Mouse (Mus musculus) neural tube, embryonic 15.5 days (tissue): ENCODE results near the gene Plpp2. TPM values are rescaled to one million over a fixed set of nuclear protein-coding genes. Genes with fewer than 3 reads are reported as not detected.

ENCODE experiments used
- ATAC-seq: fragments of 200-750 bp; cut with Nextera tagmentation; 2 replicates; pipeline ENCODE4 v1.8.0; 2017; ENCODE audit warnings: mild to moderate bottlenecking, moderate TSS enrichment, moderate library complexity; ENCODE audit not compliant: low FRiP score
- H3K27ac ChIP-seq: fragments of 300-500 bp; sonication (generic); replicated peaks from 2 replicates; pipeline ENCODE4 v1.5.1; 2015; ENCODE audit warnings: mild to moderate bottlenecking, inconsistent platforms
- H3K27me3 ChIP-seq: fragments of 300-500 bp; sonication (generic); replicated peaks from 2 replicates; pipeline ENCODE4 v1.6.1; 2015; ENCODE audit warnings: inconsistent platforms
- H3K36me3 ChIP-seq: fragments of 300-500 bp; sonication (generic); 2 replicates; pipeline ENCODE4 v1.6.1; 2015; ENCODE audit warnings: inconsistent platforms
- H3K4me1 ChIP-seq: fragments of 300-500 bp; sonication (generic); 2 replicates; pipeline ENCODE4 v1.6.1; 2015; ENCODE audit warnings: inconsistent platforms
- H3K4me2 ChIP-seq: fragments of 300-500 bp; sonication (generic); 2 replicates; pipeline ENCODE4 v1.6.1; 2015; ENCODE audit warnings: inconsistent platforms, mild to moderate bottlenecking, moderate library complexity
- H3K4me3 ChIP-seq: fragments of 300-500 bp; sonication (generic); replicated peaks from 2 replicates; pipeline ENCODE4 v1.5.1; 2015; ENCODE audit warnings: mild to moderate bottlenecking, inconsistent platforms
- H3K9ac ChIP-seq: fragments of 300-500 bp; sonication (generic); replicated peaks from 2 replicates; pipeline ENCODE4 v1.6.1; 2015; ENCODE audit warnings: mild to moderate bottlenecking, inconsistent platforms
- H3K9me3 ChIP-seq: fragments of 300-500 bp; sonication (generic); replicated peaks from 2 replicates; pipeline ENCODE4 v1.6.1; 2016; ENCODE audit warnings: inconsistent platforms
- WGBS: fragments of 180-500 bp; shearing (Covaris S2); methylation state at CpG from one replicate; pipeline ENCODE4 v1.1.7; 2015; ENCODE audit warnings: mixed read lengths; 5-methylcytosine and 5-hydroxymethylcytosine counted together
- polyA plus RNA-seq: library from polyadenylated mRNA; unstranded; fragments of >200 nt; fragmentation: Nextera tagmentation; extraction: Ambion mirVana; gene quantifications from 2 replicates; pipeline ENCODE4 v1.2.1, GENCODE M21; 2015

Plpp2 gene
- polyA plus RNA-seq, 1 experiment from 2014 or later, result 23.7 TPM

DNA sequence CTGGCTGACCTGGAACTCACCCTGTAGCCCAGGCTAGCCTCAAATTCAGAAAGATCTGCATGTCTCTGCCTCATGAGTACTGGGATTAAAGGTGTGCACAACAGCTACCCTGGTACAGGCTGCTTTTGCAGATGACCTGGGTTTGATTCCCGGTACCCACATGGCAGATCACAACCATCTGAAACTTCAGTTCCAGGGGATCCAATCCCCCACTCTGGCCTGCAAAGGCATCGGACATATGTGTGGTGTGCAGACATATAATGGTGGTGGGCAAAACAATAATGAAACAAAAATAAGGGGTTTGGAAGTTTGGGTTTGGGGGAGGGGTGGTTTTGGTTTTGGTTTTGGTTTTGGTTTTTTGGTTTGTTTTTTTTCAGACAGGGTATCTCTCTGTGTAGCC lies 37.7 kb upstream of the Plpp2 start:
- H3K4me3 ChIP-seq, result no peak overlapping the region
- no peak overlapping the region for H3K4me2 ChIP-seq
- H3K9me3 ChIP-seq, result no peaks in the 10 kb centered on the region
- 96% methylated on average over 2 of the region's 2 CpGs for WGBS
- no peaks in the 10 kb centered on the region for H3K27me3 ChIP-seq
- no peak for ATAC-seq
- H3K36me3 ChIP-seq, result no peaks in the 10 kb centered on the region
- H3K27ac ChIP-seq, result no peak overlapping the region
- H3K4me1 ChIP-seq, result no peaks in the 10 kb centered on the region
- H3K9ac ChIP-seq, result no peak overlapping the region

DNA sequence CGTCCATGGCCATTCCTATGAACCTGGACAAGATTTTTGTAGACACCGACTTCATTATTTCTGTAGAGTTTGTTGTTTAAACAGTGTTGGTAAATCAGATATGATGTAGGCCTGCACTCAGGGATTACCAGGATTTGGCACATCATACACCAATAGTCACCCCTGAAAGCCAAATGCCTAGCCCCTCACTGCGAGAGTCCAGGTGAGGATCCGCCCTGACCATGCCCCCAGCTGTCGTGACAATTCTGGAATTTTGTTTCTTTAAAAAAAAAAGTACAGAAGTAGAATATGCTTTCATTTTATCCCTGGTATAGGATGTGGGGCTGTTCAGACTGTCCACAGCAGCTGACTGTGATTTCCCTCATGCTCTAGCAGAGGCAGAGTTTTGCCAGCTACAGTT lies 36.3 kb upstream of the Plpp2 start:
- no peak overlapping the region for H3K4me2 ChIP-seq
- ATAC-seq, result no peak
- H3K4me1 ChIP-seq, result no peaks in the 10 kb centered on the region
- H3K27me3 ChIP-seq, result no peaks in the 10 kb centered on the region
- no peaks in the 10 kb centered on the region for H3K36me3 ChIP-seq
- no peaks in the 10 kb centered on the region; the same call in 1 of the 2 replicates for H3K9me3 ChIP-seq
- no peak overlapping the region for H3K4me3 ChIP-seq
- no peak overlapping the region for H3K27ac ChIP-seq
- H3K9ac ChIP-seq, result no peak overlapping the region
- 94% methylated on average over 5 of the region's 5 CpGs for WGBS

DNA sequence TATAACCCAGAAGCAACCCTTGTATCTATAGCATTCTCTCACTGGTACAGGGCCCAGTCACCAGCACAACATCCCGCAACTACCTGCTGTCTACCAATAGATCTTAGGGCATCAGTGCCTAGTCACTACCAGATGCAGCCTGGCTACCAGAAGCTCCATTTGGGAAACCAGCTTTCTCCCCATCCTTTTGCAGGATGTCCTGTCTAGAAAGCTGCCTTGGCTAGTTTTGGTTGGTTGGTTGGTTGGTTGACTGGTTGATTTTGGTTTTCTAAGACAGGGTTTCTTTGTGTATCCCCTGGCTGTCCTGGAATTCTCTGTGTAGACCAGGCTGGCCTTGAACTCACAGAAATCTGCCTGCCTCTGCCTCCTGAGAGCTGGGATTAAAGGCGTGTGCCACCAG lies 26.1 kb upstream of the Plpp2 start:
- Histone ChIP-seq H3K27ac (no peak overlapping the region), H3K36me3 (no peaks in the 10 kb centered on the region), H3K4me2 (no peak overlapping the region), H3K4me1 (peaks cover 7% of the 10 kb centered on the region), H3K9ac (no peak overlapping the region), H3K9me3 (0 out of 2 replicates have a peak, but pooled peaks cover 9% of the 10 kb centered on the region), H3K27me3 (no peaks in the 10 kb centered on the region), H3K4me3 (no peak overlapping the region)
- no peak for ATAC-seq
- whole genome bisulfite sequencing, result 90% methylated on average over 2 of the region's 2 CpGs

DNA sequence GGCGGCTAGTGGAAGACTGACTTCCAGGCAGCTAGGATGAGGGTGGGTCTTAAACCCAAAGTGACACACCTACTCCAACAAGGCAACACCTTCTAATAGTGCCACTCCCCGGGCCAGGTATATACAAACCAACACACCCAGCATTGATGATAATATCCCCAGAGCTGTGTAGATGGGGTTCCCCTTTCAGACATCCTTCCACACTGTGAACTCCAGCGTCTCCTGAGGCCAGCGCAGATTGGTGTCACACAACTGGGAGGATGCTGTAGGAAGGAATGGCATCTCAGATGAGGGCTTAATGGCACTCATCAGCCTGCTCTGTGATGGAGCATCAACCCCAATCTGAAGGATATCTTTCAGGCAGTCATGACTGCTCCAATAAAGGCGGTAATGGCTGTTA lies 23.9 kb upstream of the Plpp2 start:
- Histone ChIP-seq H3K27me3 (no peaks in the 10 kb centered on the region), H3K4me1 (peaks cover 25% of the 10 kb centered on the region), H3K9ac (no peak overlapping the region), H3K36me3 (no peaks in the 10 kb centered on the region), H3K4me2 (no peak overlapping the region), H3K9me3 (0 out of 2 replicates have a peak, but pooled peaks cover 5% of the 10 kb centered on the region), H3K4me3 (no peak overlapping the region), H3K27ac (no peak overlapping the region)
- no peak for ATAC-seq
- WGBS, result 98% methylated on average over 5 of the region's 5 CpGs

DNA sequence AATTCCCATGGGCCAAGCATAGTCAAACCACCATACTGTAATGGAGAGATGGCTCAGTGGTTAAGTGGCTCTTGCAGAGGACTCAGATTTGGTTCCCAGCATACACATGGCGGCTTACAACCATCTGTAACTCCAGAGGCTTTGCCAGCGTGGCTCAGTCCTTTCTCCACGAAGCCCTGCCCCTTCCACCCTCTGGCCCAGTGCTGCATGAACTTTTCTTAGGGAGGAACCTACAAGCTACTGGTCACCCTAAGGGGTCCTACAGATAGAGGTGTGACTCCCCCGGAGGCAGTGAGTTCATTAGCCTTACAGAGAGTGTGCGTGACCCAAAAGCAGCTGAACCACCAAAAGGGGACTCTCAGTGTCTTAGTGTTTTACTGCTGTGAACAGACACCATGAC lies 23.4 kb upstream of the Plpp2 start:
- H3K9me3 ChIP-seq, result 0 out of 2 replicates have a peak, but pooled peaks cover 5% of the 10 kb centered on the region
- H3K27me3 ChIP-seq, result no peaks in the 10 kb centered on the region
- H3K9ac ChIP-seq, result no peak overlapping the region
- H3K27ac ChIP-seq, result no peak overlapping the region
- no peak overlapping the region for H3K4me3 ChIP-seq
- no peaks in the 10 kb centered on the region for H3K36me3 ChIP-seq
- no peak overlapping the region for H3K4me2 ChIP-seq
- 95% methylated on average over 5 of the region's 5 CpGs for WGBS
- ATAC-seq, result no peak
- H3K4me1 ChIP-seq, result peaks cover 31% of the 10 kb centered on the region

DNA sequence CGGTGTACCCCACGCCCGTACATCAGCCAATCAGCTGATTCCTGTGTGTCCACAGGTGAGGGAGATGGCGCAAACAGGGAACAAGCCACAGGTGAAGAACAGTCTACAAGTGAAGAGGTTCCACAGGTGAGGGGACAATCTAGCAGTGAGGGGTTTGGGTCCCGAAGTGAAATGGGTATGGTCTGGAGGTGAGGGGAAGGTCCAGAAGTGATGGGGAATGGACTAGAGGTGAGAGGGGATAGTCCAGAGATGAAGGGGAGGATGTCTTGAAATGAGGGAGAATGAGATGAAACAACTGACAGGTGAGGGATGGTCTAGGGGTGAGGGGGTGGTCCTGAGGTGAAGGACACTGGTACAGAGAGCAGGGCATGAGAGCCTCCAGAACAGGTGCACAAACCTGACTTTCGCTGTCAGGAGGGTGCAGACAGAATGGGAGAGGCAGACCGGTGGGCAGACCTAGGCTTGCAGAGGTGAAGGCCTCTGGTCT lies 21.7 kb upstream of the Plpp2 start:
- 25% methylated on average over 7 of the region's 7 CpGs for WGBS
- ATAC-seq, result no peak; the same call in 1 of the 2 replicates

DNA sequence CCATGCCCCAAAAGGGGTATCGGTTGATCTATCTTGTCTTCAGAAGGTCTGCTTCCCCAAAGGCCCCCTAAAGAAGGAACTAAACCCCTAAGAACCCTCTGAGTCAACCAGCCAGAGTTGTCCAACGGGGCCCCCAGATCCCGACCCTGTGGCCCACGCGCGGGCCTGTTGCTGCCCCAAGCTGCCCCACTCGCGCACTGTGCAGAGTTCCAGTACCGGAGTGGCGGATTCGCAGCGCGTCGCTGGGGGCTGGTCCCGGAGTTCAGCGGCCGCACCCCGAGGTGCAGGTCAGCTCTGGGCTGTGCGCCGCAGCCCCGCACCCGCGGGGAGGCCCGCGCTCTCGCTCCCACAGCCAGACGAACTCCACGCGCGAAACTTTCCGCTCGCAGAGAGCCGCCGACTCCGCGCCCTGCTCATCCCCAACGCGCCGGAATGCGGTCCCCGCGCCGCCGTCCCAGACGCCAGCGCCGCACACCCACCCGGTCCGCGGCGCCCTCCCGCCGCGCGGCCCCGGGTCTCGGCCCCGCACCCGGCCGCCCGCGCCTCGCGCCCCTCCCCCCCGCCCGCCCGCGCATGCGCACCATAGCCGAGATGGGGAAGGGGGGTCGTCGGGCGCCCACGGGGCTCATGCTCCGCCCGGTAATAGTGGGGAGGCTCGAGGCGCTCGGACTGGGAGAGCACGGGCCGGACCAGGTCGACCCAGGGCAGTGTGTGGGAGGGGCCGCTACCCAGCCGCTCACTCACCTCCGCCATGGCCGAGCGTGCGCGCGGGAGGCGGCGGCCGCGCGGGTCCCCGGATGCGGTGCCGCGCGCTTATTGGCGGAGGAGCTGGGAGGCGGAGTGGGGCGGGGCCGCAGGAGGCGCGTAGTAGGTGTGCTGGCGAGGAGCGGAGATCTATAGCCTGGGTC lies 21.0 kb upstream of the Plpp2 start, which contains the start of gene Mier2:
Gene Mier2 (minus strand): TSS at position 870 of the 908 bp plus-strand sequence.
- under 1% methylated on average over 105 of the region's 108 CpGs for WGBS
- peaks cover 8% of the 10 kb centered on the region for H3K36me3 ChIP-seq
- H3K9me3 ChIP-seq, result 0 out of 2 replicates have a peak, but pooled peaks cover 3% of the 10 kb centered on the region
- peaks cover 31% of the 10 kb centered on the region for H3K4me1 ChIP-seq
- peak within 1 kb of the TSS; percentile 42 for H3K27ac ChIP-seq
- H3K4me2 ChIP-seq, result peak within 1 kb of the TSS; percentile 85
- peak within 1 kb of the TSS; percentile 78 for H3K9ac ChIP-seq
- peak; percentile 93 for ATAC-seq
- peak within 1 kb of the TSS; percentile 83 for H3K4me3 ChIP-seq
- no peaks in the 10 kb centered on the region for H3K27me3 ChIP-seq

More for the DNA sequence above, 21.7 kb upstream of the Plpp2 start:
- H3K4me2 ChIP-seq, result peak overlapping the region; percentile 85
- 0 out of 2 replicates have a peak, but pooled peaks cover 5% of the 10 kb centered on the region for H3K9me3 ChIP-seq
- H3K9ac ChIP-seq, result peak overlapping the region; percentile 78
- no peak overlapping the region; the same call in 1 of the 2 replicates for H3K27ac ChIP-seq
- H3K4me1 ChIP-seq, result peaks cover 31% of the 10 kb centered on the region
- H3K36me3 ChIP-seq, result peaks cover 1% of the 10 kb centered on the region; the same call in 1 of the 2 replicates
- H3K27me3 ChIP-seq, result no peaks in the 10 kb centered on the region
- peak overlapping the region; percentile 83 for H3K4me3 ChIP-seq

DNA sequence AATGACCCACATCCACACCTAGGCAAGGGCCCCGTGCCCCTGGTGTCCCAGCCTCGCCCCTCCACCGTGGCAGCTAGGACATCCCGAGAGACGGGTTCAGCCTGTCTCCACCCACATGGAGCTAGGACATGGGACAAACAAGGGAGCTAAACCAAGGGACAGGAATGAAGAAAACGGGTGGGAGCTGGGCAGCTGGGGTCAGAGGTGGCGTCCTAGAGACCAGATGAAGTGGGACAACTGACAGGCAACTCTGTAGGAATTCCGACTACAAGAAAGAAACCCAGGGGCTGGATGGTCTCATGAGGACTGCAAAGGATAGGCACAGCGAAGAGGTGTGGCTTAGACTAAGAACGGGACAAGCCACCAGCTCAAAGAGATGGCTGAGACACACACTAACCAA lies 20.1 kb upstream of the Plpp2 start:
- ATAC-seq, result no peak
- WGBS, result 46% methylated on average over 10 of the region's 10 CpGs
- Histone ChIP-seq H3K9me3 (no peaks in the 10 kb centered on the region), H3K9ac (peak overlapping the region; percentile 78), H3K27me3 (no peaks in the 10 kb centered on the region), H3K36me3 (peaks cover 17% of the 10 kb centered on the region), H3K4me3 (peak overlapping the region; percentile 83), H3K27ac (no peak overlapping the region), H3K4me1 (peaks cover 31% of the 10 kb centered on the region), H3K4me2 (peak overlapping the region; percentile 85)

DNA sequence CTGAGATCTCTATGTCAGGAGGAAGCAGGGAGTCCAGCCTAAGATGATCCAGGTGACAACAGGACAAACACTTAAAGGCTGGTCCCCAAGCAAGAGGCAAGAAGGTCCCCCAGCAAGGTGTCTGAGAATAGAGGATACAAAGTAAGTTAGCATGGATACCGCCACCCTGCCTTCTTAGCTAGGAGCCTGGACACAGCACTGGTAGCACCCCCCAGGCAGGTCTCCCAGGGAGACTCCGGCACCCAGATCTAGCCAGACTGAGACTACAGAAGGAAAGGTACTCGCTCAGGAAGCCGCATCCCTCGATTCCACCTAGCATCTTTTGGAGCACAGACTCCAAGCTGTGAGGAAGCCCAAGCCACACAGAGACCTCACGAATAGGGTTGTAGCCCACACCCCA lies 19.6 kb upstream of the Plpp2 start:
- Histone ChIP-seq H3K4me3 (peak overlapping the region; percentile 83; the same call in 1 of the 2 replicates), H3K36me3 (peaks cover 22% of the 10 kb centered on the region), H3K9ac (0 out of 2 replicates have a peak overlapping the region, but pooled peaks have one; percentile 78), H3K4me2 (peak overlapping the region; percentile 85), H3K27me3 (no peaks in the 10 kb centered on the region), H3K4me1 (peaks cover 31% of the 10 kb centered on the region), H3K9me3 (no peaks in the 10 kb centered on the region), H3K27ac (no peak overlapping the region)
- no peak for ATAC-seq
- 89% methylated on average over 6 of the region's 6 CpGs for WGBS

DNA sequence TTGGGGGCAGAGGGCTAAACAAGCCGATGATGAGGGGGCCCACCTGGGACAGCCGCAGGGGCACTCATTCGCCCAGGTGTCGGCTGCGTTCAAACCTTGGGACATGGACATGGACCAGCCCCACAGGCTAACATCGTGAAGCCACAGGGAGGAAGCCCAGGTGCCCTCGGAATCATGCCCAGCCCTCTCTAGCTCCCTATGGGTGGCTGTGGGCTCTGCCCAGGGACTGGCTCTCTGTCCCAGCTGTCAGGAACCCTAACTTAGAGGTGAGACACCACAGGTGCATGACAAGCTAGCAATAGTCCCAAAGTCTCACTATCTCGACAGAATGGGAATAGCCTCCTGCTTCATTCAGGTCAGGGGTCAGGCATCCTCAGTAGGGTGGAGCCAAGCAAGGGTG lies 18.9 kb upstream of the Plpp2 start:
- Histone ChIP-seq H3K9ac (no peak overlapping the region), H3K4me2 (peak overlapping the region; percentile 85; the same call in 1 of the 2 replicates), H3K9me3 (no peaks in the 10 kb centered on the region), H3K4me3 (no peak overlapping the region), H3K27me3 (no peaks in the 10 kb centered on the region), H3K27ac (no peak overlapping the region), H3K36me3 (peaks cover 29% of the 10 kb centered on the region), H3K4me1 (peaks cover 31% of the 10 kb centered on the region)
- ATAC-seq, result no peak
- 91% methylated on average over 8 of the region's 8 CpGs for WGBS

DNA sequence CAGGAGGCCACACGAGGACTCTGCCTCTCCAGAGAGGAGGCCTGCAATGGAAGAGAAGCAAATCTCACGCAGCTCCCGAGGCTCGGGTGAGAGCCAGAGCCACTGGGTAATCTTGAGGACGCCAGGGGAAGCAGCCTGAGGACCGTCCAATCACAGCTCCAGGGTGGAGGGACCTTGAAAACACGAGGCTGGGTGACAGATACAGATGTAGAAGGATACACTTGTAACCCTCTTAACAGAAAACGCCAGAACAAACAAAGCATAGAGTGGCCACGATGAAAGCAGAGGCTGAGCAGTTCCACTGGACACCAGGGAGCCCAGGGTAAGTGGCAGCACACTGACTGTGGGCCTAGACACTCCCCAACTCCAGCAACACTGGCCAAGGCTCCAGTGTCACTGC lies 16.8 kb upstream of the Plpp2 start:
- WGBS, result 85% methylated on average over 9 of the region's 9 CpGs
- no peak for ATAC-seq
- peaks cover 50% of the 10 kb centered on the region for H3K36me3 ChIP-seq

More for the DNA sequence above, 16.8 kb upstream of the Plpp2 start:
- Histone ChIP-seq H3K27me3 (no peaks in the 10 kb centered on the region), H3K27ac (no peak overlapping the region), H3K4me2 (no peak overlapping the region), H3K9me3 (no peaks in the 10 kb centered on the region), H3K4me3 (no peak overlapping the region), H3K9ac (no peak overlapping the region), H3K4me1 (peaks cover 28% of the 10 kb centered on the region)
